Mouse (Mus musculus) cerebellum, adult 2 months (tissue): ENCODE measurements around the gene Chrna4.

Experiments used
- CTCF ChIP-seq: fragments of 200-500 bp; IDR thresholded peaks from 2 replicates; pipeline ENCODE4 v1.5.1; 2011; ENCODE audit warnings: low read depth, mild to moderate bottlenecking, control low read depth, low read length, moderate library complexity, borderline replicate concordance; ENCODE audit not compliant: insufficient read depth
- POLR2A ChIP-seq: fragments of 200-500 bp; IDR thresholded peaks from 2 replicates; pipeline ENCODE4 v1.6.1; 2011; ENCODE audit warnings: low read length, control low read depth, borderline replicate concordance; ENCODE audit not compliant: insufficient read depth

- TF ChIP-seq CTCF (no peak), POLR2A (no peak)
Measured at GRCm38 (mm10) chr2:181043437-181043836, at the start of gene Chrna4.
